Mouse (Mus musculus): ENCODE data around the gene Smarca5.

Gene Smarca5

GRCm38 (mm10) chr8:80739155-80739924, at the start of gene Smarca5:
Gene Smarca5 (minus strand): TSS chr8:80739497.
- DNase-seq: peak; percentile 97

- no peak for DNase-seq
These were observed 45.3 kb upstream of the Smarca5 start for GRCm38 (mm10) chr8:80784559-80784958.

DNA sequence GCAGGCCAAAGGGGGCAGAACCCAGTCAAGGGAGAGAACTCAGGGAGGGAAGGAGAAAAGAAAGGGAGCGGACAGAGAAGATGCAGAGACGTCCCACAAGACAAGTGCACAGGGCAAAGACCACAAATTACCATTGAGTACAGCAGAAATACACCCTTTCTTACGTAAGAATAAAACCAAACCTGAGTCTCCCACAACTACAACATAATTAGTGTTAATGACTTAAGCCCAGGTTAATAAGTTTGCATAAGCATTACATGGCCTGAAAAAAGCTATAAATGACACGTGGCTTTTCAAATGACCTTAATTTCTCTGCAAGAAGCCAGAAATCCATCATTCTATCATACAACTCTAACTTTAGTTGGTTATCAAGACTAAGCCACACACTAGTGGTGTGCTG, 44.0 kb upstream of the Smarca5 start:
- DNase-seq: no peak

DNA sequence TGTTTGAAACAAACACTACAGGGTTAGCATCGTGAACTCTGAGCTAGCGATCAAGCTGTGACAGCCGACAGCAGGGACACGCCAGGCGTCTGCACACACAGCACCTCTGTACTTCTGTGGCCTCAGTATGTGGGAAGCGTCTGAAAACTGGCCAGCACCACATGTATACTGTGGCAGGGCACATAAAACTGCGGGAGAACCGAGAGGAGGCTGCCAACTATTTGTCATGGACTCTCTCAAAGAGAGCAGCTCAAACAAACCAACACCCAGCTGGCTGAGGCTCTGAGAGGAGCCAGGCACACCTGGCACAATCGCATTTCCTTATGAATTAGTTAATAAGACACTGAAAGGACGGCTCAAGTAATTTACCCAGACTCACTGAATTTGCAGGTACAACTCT, 42.0 kb upstream of the Smarca5 start:
- DNase-seq: peak; percentile 19 to 63

- DNase-seq: no peak
These were observed 41.0 kb upstream of the Smarca5 start for GRCm38 (mm10) chr8:80780271-80780670.

- DNase-seq: no peak
These were observed 37.1 kb upstream of the Smarca5 start for GRCm38 (mm10) chr8:80776436-80776835.

GRCm38 (mm10) chr8:80772732-80773460, 33.6 kb upstream of the Smarca5 start:
- peak in 1 of 2 experiments; percentile 41 for DNase-seq

- DNase-seq: no peak
These were observed 29.2 kb upstream of the Smarca5 start for GRCm38 (mm10) chr8:80768451-80768850.

GRCm38 (mm10) chr8:80753017-80753715, 13.9 kb upstream of the Smarca5 start:
- DNase-seq: peak; percentile 69 to 85

DNA sequence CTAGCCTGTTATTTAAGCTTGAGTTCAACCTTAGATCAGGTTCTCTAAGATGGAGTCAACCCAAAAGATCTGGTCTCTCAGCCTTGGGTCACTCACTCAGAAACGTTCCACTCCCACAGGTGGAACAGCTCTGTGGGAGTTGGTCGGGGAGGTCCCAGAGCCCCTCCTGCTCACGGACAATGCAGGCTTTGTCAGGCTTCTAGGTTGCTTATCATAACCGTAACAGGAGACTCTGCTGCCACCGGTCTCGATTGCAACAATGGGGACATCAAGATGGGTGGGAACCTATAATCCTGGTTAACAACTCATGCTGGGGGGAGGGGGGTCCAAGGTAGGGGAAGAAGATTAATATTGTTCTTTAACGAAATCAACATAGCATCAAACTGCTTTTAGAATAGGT, 13.1 kb upstream of the Smarca5 start:
- DNase-seq: no peak

- no peak for DNase-seq
These were observed 9.8 kb upstream of the Smarca5 start for GRCm38 (mm10) chr8:80749091-80749490.

DNA sequence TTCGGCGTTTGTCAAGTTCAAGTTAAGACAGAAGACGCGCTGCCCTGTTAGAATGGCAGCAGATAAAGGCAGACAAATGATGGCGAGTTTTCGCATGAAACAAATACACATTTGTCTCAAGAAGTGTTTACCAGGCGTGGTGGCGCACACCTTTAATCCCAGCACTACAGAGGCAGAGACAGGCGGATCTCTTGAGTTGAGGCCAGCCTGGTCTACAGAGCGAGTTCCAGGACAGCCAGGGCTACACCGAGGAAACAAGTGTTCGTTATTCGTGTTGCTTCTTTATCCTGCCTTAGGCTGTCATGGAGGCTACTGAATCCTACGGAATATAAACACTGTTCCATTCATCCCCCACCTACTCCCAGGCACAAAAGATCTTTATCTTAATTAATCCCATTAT, 635 bp upstream of the Smarca5 start:
- DNase-seq: no peak

DNA sequence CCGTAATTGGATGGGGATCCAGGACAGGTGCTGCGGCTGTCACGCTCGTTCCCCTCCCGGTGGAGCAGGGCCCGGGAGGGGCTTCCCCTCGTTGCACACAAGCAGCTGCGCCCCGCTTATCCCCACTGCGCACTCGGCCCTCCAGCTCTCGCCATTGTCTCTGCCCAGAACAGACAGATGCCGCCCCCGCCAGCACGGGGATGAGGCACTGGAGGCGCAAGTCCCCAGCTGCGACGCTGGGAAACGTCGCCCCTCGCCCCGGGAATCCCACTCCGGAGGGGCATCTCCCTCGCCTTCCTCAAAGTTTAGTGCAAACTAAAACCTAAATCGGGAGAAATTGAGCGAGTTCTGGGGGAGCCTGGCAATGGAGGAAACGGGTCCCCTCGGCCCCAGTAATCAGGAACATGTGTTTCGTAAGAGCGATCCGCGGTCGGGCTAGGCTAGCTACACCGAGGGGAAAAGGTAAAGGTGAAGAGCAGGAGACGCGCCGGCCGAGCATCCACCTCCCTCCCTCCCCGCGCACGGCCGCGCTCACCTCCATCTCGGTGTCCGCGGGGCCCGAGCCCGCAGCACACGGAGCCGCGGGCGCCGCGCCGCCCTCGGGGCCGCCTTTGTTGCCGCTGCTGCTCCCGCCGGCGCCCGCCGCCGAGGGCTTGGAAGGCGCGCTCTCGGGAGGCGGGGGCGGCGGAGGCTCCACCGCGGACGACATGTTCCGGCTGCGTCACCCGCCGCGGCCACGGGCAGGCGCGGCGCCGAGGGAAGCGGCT, 726 bp downstream of the Smarca5 start:
- DNase-seq: peak; percentile 51 to 59

GRCm38 (mm10) chr8:80738046-80738387, 1.3 kb downstream of the Smarca5 start:
- no peak for DNase-seq

DNA sequence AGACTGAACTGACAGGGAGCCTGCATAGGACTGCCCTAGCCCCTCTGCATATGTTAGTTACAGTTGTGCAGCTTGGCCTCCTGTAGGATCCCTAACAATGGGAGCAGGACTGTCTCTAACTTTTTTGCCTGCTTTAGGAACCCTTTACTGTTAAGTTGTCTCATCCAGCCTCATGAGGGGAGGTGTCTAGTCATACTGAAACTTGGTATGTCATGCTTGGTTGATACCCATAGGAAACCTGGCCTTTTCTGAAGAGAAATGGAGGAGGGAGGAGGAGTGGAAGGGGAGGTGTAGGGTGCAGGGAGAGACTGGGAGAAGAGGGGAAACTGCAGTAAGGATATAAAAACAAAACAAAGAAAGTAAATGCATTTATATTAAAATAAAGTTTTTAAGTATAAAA, 7.0 kb downstream of the Smarca5 start:
- no peak for DNase-seq

- no peak for DNase-seq
These were observed 24.8 kb downstream of the Smarca5 start for GRCm38 (mm10) chr8:80714461-80714860.

DNA sequence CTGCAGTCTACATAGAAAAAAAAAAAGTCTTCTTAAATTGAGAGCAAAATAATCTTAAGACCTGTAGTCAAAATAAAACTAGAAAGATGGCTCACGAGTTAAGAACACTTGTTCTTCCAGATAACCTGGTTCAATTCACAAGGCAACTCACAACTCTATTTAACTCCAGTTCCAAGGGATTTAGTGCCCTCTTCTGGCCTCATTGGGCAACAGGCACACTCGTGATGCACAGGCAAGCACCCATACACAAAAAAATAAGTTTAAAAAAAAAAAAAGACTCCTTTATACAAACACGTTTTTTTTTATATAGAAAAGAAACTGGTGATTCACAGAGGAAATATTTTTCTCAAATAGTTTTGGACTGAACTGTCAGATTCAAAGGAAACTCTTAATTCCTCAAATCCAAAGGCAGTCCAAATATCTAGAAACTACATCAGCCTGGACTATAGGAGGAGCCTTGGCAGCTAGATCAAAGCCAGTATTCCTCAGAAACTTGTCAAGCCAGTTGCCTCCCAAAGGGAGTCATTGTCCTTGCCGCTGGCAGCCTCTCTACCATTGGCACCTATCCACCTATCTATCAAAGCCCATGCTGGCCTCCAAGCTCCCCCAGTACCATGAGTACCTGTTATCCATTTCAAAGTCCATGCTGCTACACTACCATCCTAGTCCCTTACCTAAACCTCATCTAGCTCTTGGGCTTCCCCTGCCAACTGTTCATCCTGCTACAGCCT, 28.5 kb downstream of the Smarca5 start:
- no peak for DNase-seq

- peak; percentile 38 to 61 for DNase-seq
These were observed 51.2 kb downstream of the Smarca5 start for GRCm38 (mm10) chr8:80688141-80688540.

GRCm38 (mm10) chr8:80683756-80684335, 55.5 kb downstream of the Smarca5 start:
- DNase-seq: no peak

DNA sequence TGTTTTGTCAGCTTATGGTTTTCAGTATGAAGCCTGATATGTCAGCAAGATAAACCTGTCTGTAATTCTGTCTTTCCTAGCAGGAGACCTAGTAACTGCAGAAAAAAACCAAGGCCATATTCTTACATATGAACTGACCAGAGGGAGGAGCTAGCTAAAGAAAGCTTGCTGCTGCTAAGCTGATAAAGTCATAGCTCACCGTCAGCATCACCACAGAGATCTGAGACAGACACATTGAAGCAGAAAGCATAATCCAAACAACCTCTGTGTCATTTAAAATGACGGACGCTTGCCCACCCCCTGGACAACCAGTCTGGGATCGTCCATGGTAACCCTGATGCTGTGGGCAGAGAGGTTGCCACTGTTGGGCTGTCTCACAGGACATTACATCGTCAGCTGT, 56.7 kb downstream of the Smarca5 start:
- DNase-seq: no peak

GRCm38 (mm10) chr8:80669277-80669901, 69.9 kb downstream of the Smarca5 start:
- peak; percentile 6 to 22 for DNase-seq
